Mouse (Mus musculus) embryonic facial prominence, embryonic 12.5 days (tissue): ENCODE data around the gene Pip4k2a. TPM values are rescaled to one million over a fixed set of nuclear protein-coding genes. Genes with fewer than 3 reads are reported as not detected.

ENCODE experiments used
- ATAC-seq: fragments of 200-750 bp; cut with Nextera tagmentation; 2 replicates; pipeline ENCODE4 v1.8.0; 2017; ENCODE audit not compliant: insufficient number of reproducible peaks, insufficient read depth, low FRiP score, low TSS enrichment
- H3K27ac ChIP-seq: fragments of 300-500 bp; sonication (generic); 2 replicates; pipeline ENCODE4 v1.5.1; 2016; ENCODE audit warnings: mild to moderate bottlenecking
- H3K27me3 ChIP-seq: fragments of 300-500 bp; sonication (generic); 2 replicates; pipeline ENCODE4 v1.6.1; 2016; ENCODE audit warnings: mild to moderate bottlenecking, moderate library complexity
- H3K36me3 ChIP-seq: fragments of 300-500 bp; sonication (generic); 2 replicates; pipeline ENCODE4 v1.6.1; 2016; ENCODE audit warnings: mild to moderate bottlenecking
- H3K4me1 ChIP-seq: fragments of 300-500 bp; sonication (generic); 2 replicates; pipeline ENCODE4 v1.6.1; 2016
- H3K4me2 ChIP-seq: fragments of 300-500 bp; sonication (generic); replicated peaks from 2 replicates; pipeline ENCODE4 v1.6.1; 2016; ENCODE audit warnings: mild to moderate bottlenecking, moderate library complexity
- H3K4me3 ChIP-seq: fragments of 300-500 bp; sonication (generic); 2 replicates; pipeline ENCODE4 v1.5.1; 2016; ENCODE audit warnings: mild to moderate bottlenecking
- H3K9ac ChIP-seq: fragments of 300-500 bp; sonication (generic); 2 replicates; pipeline ENCODE4 v1.6.1; 2016; ENCODE audit warnings: mild to moderate bottlenecking, moderate library complexity
- H3K9me3 ChIP-seq: fragments of 300-500 bp; sonication (generic); 2 replicates; pipeline ENCODE4 v1.6.1; 2016; ENCODE audit warnings: mild to moderate bottlenecking, moderate library complexity
- WGBS: fragments of 180-500 bp; shearing (Covaris S2); methylation state at CpG from one replicate; pipeline ENCODE4 v1.1.7; 2016; 5-methylcytosine and 5-hydroxymethylcytosine counted together
- polyA plus RNA-seq: library from polyadenylated mRNA; unstranded; fragments of >200 nt; fragmentation: Nextera tagmentation; extraction: Ambion mirVana; gene quantifications from 2 replicates; pipeline ENCODE4 v1.2.1, GENCODE M21; 2016

The Pip4k2a gene
- polyA plus RNA-seq, 1 experiment from 2014 or later = 10.2 TPM

GRCm38 (mm10) chr2:18850657-18851056 lies 147.3 kb downstream of the Pip4k2a start:
- WGBS = 34% methylated on average over 8 of the region's 8 CpGs
- H3K4me3 ChIP-seq = no peak overlapping the region
- H3K27ac ChIP-seq = no peak overlapping the region
- ATAC-seq = no peak
- H3K9me3 ChIP-seq = no peaks in the 10 kb centered on the region
- no peaks in the 10 kb centered on the region for H3K4me1 ChIP-seq
- no peaks in the 10 kb centered on the region for H3K36me3 ChIP-seq
- H3K9ac ChIP-seq = no peak overlapping the region
- no peak overlapping the region for H3K4me2 ChIP-seq
- H3K27me3 ChIP-seq = no peaks in the 10 kb centered on the region

DNA sequence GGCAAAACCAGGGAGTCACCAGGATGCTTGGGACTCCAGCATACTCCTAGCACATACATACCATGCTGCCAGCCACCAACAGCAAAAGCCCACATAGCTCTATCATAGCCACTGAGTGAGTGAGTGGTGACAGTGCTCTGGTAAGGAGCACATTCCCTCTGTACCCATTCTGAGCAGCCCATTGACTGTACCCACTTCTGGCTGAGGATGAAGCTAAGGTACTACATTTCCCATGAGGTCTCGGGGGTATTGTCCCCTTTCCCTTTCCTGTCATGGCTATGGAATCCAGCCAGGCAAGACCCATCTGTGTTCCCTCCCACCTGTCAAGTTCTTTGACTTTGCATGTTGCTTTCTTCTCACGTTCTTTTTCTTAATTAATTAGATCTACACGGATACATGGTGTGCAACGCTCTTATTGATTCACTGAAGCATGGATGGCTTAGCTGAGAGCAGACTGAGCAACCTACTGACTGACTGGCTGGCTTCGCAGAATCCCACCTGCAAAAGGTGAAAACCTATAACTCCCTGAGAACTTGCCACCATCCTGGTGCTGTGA lies 149.8 kb downstream of the Pip4k2a start:
- no peaks in the 10 kb centered on the region for H3K9me3 ChIP-seq
- H3K36me3 ChIP-seq = no peaks in the 10 kb centered on the region
- H3K9ac ChIP-seq = no peak overlapping the region
- no peak overlapping the region for H3K4me3 ChIP-seq
- no peak for ATAC-seq
- 80% methylated on average over 5 of the region's 5 CpGs for WGBS
- no peak overlapping the region for H3K27ac ChIP-seq
- H3K27me3 ChIP-seq = no peaks in the 10 kb centered on the region
- H3K4me2 ChIP-seq = no peak overlapping the region
- H3K4me1 ChIP-seq = peaks cover 4% of the 10 kb centered on the region; the same call in 1 of the 2 replicates

- Histone ChIP-seq H3K36me3 (no peaks in the 10 kb centered on the region), H3K4me2 (no peak overlapping the region), H3K9me3 (no peaks in the 10 kb centered on the region), H3K9ac (no peak overlapping the region), H3K4me3 (no peak overlapping the region), H3K27ac (no peak overlapping the region), H3K4me1 (peaks cover 4% of the 10 kb centered on the region; the same call in 1 of the 2 replicates), H3K27me3 (no peaks in the 10 kb centered on the region)
- ATAC-seq = no peak
- 54% methylated on average over 6 of the region's 6 CpGs for WGBS
These were observed 155.4 kb downstream of the Pip4k2a start for GRCm38 (mm10) chr2:18842527-18842926.

DNA sequence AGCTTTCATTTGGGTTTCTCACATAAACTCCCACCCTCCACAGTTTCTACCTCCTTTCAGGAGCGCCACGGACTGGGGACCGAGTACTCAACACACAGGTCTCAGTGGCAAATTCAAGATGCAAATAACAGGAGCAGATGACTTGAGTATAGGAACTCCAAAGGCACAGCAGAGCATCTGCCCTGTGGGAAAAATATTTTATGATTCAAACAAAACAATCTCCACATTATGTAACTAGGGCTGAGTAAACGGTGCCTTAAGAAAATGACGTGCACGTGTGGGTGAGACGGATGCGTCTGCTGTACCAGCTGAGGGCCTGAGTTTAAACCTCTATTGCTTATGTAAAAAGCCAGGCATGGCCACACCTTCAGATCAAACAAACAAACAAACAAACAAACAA lies 156.9 kb downstream of the Pip4k2a start:
- Histone ChIP-seq H3K36me3 (no peaks in the 10 kb centered on the region), H3K9ac (no peak overlapping the region), H3K4me1 (peaks cover 4% of the 10 kb centered on the region; the same call in 1 of the 2 replicates), H3K27me3 (no peaks in the 10 kb centered on the region), H3K9me3 (no peaks in the 10 kb centered on the region), H3K4me3 (no peak overlapping the region), H3K27ac (no peak overlapping the region), H3K4me2 (no peak overlapping the region)
- 86% methylated on average over 8 of the region's 8 CpGs for whole genome bisulfite sequencing
- no peak for ATAC-seq

- Histone ChIP-seq H3K27ac (no peak overlapping the region), H3K36me3 (no peaks in the 10 kb centered on the region), H3K4me2 (no peak overlapping the region), H3K4me3 (no peak overlapping the region), H3K27me3 (no peaks in the 10 kb centered on the region), H3K9ac (no peak overlapping the region), H3K4me1 (peaks cover 4% of the 10 kb centered on the region; the same call in 1 of the 2 replicates), H3K9me3 (no peaks in the 10 kb centered on the region)
- 0 out of 2 replicates have a peak, but pooled peaks have one; percentile 41 for ATAC-seq
- WGBS = 84% methylated on average over 4 of the region's 4 CpGs
These were observed 158.4 kb downstream of the Pip4k2a start for GRCm38 (mm10) chr2:18839532-18839931.

DNA sequence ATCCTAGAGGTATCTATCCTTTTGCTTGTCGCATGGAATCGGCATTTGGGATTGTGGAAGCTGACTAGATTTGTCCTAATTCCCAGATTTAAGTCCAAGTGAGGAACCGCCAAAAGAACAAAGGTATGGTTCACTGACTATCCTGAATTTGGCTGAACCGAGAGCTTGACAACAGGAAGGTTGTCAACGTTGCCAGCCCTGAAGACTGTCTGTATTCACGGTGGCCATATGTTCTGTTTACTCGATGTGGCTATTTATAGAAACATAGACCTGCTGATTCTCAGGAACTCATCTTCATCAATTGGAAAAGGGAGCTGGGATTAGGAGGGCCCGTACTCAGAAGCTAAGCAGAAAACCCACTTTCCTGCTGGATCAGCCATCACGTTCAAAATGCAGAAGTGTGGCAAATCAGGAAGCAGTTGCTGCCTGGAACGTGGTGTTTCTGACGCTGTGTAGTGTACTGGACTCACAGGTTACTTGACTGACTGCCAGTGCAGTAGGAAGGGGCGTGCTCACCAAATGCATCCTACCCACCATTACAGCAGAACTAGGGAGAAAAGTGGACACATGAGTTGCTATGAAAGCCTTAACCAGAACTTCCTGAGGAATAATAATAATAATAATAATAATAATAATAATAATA lies 162.5 kb downstream of the Pip4k2a start:
- Histone ChIP-seq H3K9ac (no peak overlapping the region), H3K36me3 (no peaks in the 10 kb centered on the region), H3K27ac (no peak overlapping the region), H3K4me1 (no peaks in the 10 kb centered on the region), H3K27me3 (no peaks in the 10 kb centered on the region), H3K4me2 (no peak overlapping the region), H3K4me3 (no peak overlapping the region), H3K9me3 (no peaks in the 10 kb centered on the region)
- ATAC-seq = no peak
- 91% methylated on average over 12 of the region's 12 CpGs for WGBS

DNA sequence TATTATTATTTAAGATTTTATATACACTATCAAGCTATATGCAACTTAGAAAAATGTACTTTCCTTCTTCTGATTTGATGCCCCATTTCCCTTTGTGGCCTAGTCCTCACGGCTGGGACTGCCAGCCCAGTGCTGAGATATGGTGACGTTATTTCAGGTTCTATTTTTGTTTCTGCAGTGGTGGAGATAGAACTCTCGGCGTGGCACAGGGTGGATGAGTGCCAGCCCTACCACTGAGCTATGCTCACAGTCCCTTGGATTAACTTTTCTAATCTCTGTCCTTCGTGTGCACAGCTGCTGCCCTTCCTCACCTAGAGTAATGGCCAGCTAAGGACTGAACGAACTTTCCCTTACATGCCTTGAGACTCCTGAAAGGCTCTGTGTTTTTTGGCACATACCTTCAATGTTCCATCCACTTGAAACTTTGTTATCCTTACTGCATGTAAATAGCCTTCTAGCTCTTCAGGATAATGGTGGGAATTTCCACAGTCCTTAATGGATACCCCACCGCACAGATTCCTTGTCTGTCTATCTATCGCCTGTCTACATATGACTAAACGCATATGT lies 164.8 kb downstream of the Pip4k2a start:
- Histone ChIP-seq H3K4me1 (no peaks in the 10 kb centered on the region), H3K4me3 (no peak overlapping the region), H3K27ac (no peak overlapping the region), H3K9ac (no peak overlapping the region), H3K9me3 (no peaks in the 10 kb centered on the region), H3K27me3 (no peaks in the 10 kb centered on the region), H3K36me3 (no peaks in the 10 kb centered on the region), H3K4me2 (no peak overlapping the region)
- ATAC-seq = no peak
- WGBS = 85% methylated on average over 9 of the region's 9 CpGs

DNA sequence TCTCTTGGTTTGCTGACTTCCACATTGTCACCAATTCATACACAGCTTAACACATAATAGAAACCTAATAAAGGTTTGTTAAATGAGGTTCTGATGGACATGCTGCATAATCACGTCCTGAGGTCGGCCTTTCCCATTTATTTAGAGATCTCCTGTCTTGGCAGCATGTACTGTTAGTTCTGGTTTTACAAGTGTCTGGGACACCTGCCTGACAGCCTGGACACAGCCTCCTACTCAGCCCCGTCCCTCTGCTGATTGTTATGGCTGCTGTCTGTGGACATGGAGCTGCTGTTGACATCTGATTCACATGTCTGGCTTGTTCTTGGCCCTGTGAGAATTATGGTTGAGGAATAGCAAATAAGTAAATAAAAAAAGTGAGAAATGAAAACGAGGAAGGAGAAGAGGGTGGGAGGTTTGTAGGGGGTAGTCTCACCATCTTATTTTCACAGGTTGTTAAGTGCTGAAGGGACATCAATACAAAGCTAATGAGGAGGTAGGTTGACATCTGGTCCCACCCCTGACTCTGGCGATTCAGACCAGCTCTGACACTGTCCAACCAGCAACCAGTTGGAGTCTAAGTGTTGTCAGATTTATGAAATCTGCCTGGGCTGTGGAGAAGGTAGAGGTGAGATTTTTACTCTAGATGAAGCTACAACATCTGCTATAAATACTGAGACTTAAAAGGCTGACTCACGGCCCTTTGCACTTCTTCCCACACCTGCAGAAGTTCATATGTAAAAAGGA lies 166.7 kb downstream of the Pip4k2a start:
- Histone ChIP-seq H3K27me3 (no peaks in the 10 kb centered on the region), H3K4me1 (no peaks in the 10 kb centered on the region), H3K27ac (no peak overlapping the region), H3K36me3 (no peaks in the 10 kb centered on the region), H3K4me2 (no peak overlapping the region), H3K9ac (no peak overlapping the region), H3K4me3 (no peak overlapping the region), H3K9me3 (no peaks in the 10 kb centered on the region)
- WGBS = 73% methylated on average over 6 of the region's 6 CpGs
- no peak for ATAC-seq

GRCm38 (mm10) chr2:18822711-18823110 lies 175.2 kb downstream of the Pip4k2a start:
- Histone ChIP-seq H3K27me3 (0 out of 2 replicates have a peak, but pooled peaks cover 2% of the 10 kb centered on the region), H3K9me3 (no peaks in the 10 kb centered on the region), H3K4me1 (peaks cover 21% of the 10 kb centered on the region), H3K36me3 (no peaks in the 10 kb centered on the region), H3K4me3 (no peak overlapping the region), H3K27ac (no peak overlapping the region), H3K4me2 (no peak overlapping the region), H3K9ac (no peak overlapping the region)
- ATAC-seq = no peak
- 61% methylated on average over 9 of the region's 9 CpGs for WGBS

DNA sequence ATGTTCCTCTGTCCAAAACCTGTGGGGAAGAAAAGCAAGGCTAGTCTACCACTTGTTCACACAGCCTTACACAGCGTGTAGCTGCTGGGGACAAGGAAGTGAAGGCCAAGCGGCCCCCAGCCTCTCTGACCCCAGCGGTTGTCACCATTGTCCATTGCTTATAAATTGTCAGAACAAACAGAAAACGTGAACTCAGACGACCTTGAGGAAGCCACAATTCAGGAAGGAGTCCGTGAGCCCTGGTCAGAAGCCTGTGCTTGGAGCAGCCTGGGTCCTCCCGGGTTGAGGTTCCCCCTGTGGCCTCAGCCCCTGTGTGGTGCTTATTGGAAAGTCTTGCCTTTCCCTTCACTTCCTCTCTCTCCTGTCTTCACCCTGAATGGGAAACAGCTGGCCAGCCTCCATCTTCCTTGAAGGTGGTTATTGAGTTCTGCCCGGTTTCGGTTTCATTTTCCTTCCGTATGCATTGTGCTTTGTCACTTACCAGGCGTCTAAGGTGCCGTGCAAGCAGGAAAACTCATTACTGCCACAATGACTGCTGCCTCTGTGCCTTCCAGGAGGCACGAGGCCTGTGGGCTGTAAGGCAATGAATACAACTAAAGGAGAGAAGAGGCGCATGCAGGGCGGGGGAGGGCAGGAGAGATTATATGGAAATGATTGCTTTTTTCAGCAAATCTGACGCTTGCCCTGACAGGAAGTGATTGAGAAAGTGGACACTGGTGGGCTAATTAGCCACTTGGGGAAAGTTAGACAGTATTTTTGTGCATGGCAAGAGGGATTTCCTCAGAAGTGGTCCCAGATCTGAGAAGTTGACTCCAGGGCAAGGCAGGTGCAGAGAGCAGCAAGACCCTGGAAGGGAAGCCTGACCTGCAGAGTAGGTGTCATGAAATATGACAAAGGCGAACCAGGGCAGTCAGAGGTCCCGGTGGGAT lies 176.2 kb downstream of the Pip4k2a start:
- no peak overlapping the region for H3K9ac ChIP-seq
- H3K4me3 ChIP-seq = no peak overlapping the region
- ATAC-seq = 0 out of 2 replicates have a peak, but pooled peaks have one; percentile 41
- no peaks in the 10 kb centered on the region for H3K9me3 ChIP-seq
- 0 out of 2 replicates have a peak, but pooled peaks cover 2% of the 10 kb centered on the region for H3K27me3 ChIP-seq
- 0 out of 2 replicates have a peak overlapping the region, but pooled peaks have one; percentile 57 for H3K27ac ChIP-seq
- H3K36me3 ChIP-seq = no peaks in the 10 kb centered on the region
- WGBS = 32% methylated on average over 18 of the region's 18 CpGs
- peaks cover 21% of the 10 kb centered on the region for H3K4me1 ChIP-seq
- H3K4me2 ChIP-seq = peak overlapping the region; percentile 32

- 78% methylated on average over 7 of the region's 7 CpGs for WGBS
- H3K36me3 ChIP-seq = no peaks in the 10 kb centered on the region
- no peak overlapping the region for H3K9ac ChIP-seq
- ATAC-seq = no peak
- H3K4me2 ChIP-seq = no peak overlapping the region
- no peaks in the 10 kb centered on the region for H3K9me3 ChIP-seq
- H3K4me1 ChIP-seq = peaks cover 21% of the 10 kb centered on the region
- no peak overlapping the region for H3K27ac ChIP-seq
- H3K4me3 ChIP-seq = no peak overlapping the region
- H3K27me3 ChIP-seq = 0 out of 2 replicates have a peak, but pooled peaks cover 2% of the 10 kb centered on the region
These were observed 178.4 kb downstream of the Pip4k2a start for GRCm38 (mm10) chr2:18819520-18819919.
